21 mouse cellular contexts compared by ENCODE assay signal in the genomic region with DNA sequence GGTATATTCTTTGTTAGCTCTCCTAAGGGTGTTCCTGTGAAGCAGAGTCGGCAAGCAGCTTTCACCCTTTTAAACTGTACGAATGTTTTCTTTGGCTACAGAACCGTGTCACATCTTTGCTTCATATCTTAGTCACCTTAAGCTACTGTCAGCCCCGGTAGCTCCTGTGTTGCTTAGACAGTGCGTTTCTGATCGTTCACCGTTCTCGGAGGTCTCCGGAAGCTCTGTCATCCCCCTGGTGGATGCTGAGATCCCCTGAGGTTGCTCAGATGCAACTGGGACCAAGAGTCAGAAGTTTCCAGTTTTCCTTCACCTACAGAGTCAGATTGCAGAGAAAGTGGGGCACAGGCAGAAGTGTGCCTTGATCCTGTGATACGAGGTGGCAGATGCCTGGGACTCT. TPM values are rescaled to one million over a fixed set of nuclear protein-coding genes. Genes with fewer than 3 reads are reported as not detected.
"Had no signal": no experiment of that assay in that cellular context is flagged by ENCODE, and none has a peak within 500 bp of the region (broad histone marks: within the 10 kb centered on the region; RNA-seq: fewer than 3 reads in every experiment).

No protein-coding gene starts in this region.

- H3K4me1 ChIP-seq: limb, embryonic 13.5 days; midbrain, embryonic 12.5 days; midbrain, embryonic 15.5 days had no signal

- H3K27ac ChIP-seq: limb, embryonic 13.5 days; liver, embryonic 12.5 days; liver, embryonic 15.5 days; macrophage; midbrain, embryonic 12.5 days; midbrain, embryonic 15.5 days had no signal

- ATAC-seq: intestine, embryonic 16.5 days; liver, embryonic 12.5 days; midbrain, embryonic 15.5 days had no signal

- H3K36me3 ChIP-seq: limb, embryonic 13.5 days; liver, embryonic 12.5 days; liver, embryonic 15.5 days; midbrain, embryonic 12.5 days; midbrain, embryonic 15.5 days had no signal

- H3K4me3 ChIP-seq: limb, embryonic 13.5 days; liver, embryonic 12.5 days; liver, embryonic 15.5 days; midbrain, embryonic 12.5 days; midbrain, embryonic 15.5 days had no signal

- H3K9me3 ChIP-seq: limb, embryonic 13.5 days; liver, embryonic 12.5 days; liver, embryonic 15.5 days; midbrain, embryonic 12.5 days; midbrain, embryonic 15.5 days had no signal

- H3K9ac ChIP-seq: limb, embryonic 13.5 days; liver, embryonic 12.5 days; liver, embryonic 15.5 days; midbrain, embryonic 12.5 days; midbrain, embryonic 15.5 days had no signal

- H3K27me3 ChIP-seq: limb, embryonic 13.5 days; liver, embryonic 12.5 days; liver, embryonic 15.5 days; midbrain, embryonic 12.5 days; midbrain, embryonic 15.5 days had no signal

- H3K4me2 ChIP-seq: limb, embryonic 13.5 days; liver, embryonic 12.5 days; liver, embryonic 15.5 days; midbrain, embryonic 12.5 days; midbrain, embryonic 15.5 days had no signal

- DNase-seq: kidney, adult 18-20 months; kidney, adult 9 months; kidney, postnatal 25 days; left cerebral cortex, postnatal 4 days; liver; spleen, adult 18-20 months; thymus, adult 2 months; thymus, postnatal 14 days; thymus, postnatal 4 days had no signal

RNA-seq across cellular contexts. Expression of a gene that starts 49.7 kb away (rescaled TPM):
- total RNA-seq: layer of hippocampus, postnatal 14 days; left cerebral cortex, adult 8-10 months; left cerebral cortex, postnatal 14 days; left cerebral cortex, postnatal 4 days; megakaryocyte, adult 5-6 weeks had no signal
- polyA plus RNA-seq: limb, embryonic 13.5 days; macrophage; midbrain, embryonic 12.5 days; midbrain, embryonic 15.5 days; testis, adult 2 months; thymus, adult 2 months had no signal
